Mouse (Mus musculus): ENCODE data around the gene Ece1. TPM values are rescaled to one million over a fixed set of nuclear protein-coding genes. Genes with fewer than 3 reads are reported as not detected.

The Ece1 gene
- 1.7 and 2.1 TPM in 2 replicates for polyA plus RNA-seq (2012)

DNA sequence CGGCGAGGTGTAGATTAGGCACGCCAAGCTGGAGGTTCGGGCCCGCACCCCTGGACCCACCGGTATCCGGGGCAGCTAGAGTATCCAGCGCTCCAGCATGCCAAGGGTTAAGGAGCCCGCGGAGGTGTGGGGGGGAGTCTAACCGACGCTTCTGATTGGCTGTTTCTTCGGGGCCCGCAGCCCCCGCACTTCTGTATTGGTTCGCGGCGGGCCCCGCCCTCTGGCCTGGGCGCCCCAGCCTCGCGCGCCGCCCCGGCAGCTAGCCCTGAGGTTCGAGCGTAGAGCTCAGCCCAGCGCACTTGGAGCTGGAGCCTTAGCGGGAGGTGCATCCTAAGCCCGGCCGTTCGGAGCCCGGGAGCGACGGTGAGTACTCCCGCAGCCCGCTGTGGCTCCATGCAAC lies at the start of gene Ece1:
Gene Ece1 (plus strand): TSS at position 219 of the 400 bp plus-strand sequence.
- no peak for TF ChIP-seq GATA1 (IDR thresholded peaks at IDR 0.05; ENCODE audit: low read length)

DNA sequence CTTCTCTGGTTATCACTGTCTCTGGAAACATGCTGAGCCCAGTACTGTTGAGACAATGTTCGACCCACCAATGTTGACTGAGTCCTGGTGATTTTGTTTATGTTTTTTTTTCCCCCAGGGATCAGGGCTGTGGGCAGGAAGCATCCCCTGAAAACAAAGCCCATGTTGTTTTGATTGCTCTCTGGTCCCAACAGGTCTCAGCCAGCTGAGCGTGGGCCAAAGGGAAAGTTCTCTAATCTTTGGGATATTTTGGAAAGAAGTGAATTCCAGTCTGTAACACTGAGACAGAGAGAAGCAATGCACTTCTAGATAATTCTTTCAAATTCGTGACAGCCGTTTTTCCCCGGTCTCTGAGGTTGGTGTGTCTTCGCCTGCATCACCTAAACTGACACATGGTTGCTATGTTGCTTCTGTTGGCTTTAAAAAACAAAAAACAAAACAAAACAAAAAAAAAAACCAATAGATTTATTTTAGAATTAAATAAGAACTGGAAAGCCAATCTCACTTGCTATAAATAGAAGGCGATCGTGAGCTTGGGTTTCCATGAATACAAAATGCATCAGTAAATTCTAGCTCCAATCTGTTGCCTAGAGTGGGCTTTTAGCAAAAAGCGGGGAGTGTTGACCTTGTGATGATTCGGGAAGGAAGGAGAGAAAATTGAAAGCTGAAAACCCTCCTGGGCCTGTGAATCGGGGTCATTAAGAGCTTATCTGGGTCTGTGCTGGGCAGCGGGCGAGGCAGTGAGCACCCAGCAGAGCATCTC lies 48.9 kb upstream of the Ece1 start:
- no peak for TF ChIP-seq GATA1 (IDR thresholded peaks at IDR 0.05; ENCODE audit: low read length)

DNA sequence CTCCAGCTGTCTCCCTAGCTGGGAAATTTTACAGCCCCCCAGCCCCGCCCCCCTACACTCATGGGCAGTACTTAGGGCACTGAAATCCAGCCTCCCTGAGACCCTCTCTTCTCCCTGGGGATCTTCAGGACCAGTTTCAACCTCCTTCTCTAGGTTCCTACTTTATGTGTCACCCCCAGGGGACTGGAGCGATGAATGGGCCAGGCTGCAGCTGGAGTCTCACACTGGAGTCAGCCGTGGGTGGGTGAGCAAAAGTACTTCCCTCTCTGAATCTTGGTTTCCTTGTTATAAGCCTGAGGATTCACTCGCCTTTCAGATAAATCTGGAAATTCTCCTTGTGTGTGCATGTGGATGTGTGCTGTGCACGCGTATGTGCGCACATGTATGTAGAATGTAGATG lies 47.9 kb upstream of the Ece1 start:
- no peak for TF ChIP-seq GATA1 (IDR thresholded peaks at IDR 0.05; ENCODE audit: low read length)

DNA sequence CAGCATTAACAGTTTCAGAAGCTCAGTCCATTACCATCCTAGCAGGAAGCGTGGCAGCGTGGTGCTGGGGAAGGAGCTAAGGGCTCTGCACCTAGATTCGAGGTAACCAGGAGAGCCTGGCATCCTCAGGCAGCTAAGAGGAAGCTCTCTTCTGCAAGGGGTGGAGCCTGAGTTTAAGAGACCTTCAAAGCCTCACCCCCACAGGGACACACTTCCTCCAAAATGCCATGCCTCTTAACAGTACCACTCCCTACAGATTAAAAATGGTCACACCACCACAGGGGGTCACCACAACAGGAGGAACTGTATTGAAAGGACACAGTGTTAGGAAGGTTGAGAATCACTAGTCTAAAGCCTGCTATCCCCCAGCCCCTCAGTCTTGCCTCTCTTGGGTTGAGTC lies 46.6 kb upstream of the Ece1 start:
- TF ChIP-seq GATA1 (IDR thresholded peaks at IDR 0.05; ENCODE audit: low read length): no peak

DNA sequence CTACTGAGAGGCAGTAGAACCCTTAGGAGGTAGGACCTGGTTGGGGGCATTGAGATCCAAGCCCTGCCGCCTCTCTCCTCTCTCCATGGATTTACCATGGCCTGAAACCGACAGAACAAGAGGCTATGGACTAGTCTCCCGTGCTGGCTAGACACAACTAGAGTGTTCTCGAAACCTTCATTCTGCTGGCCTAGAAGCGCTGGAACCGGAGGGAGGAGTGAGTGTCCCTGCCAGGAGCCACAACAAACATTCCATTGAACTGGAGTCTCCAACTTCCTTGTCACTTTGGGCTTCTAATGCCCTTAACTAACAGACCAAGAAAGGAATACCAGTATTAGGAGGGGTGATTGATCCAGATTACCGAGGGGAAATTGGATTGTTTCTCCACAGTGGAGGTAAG lies 45.8 kb upstream of the Ece1 start:
- TF ChIP-seq GATA1 (IDR thresholded peaks at IDR 0.05; ENCODE audit: low read length): no peak

DNA sequence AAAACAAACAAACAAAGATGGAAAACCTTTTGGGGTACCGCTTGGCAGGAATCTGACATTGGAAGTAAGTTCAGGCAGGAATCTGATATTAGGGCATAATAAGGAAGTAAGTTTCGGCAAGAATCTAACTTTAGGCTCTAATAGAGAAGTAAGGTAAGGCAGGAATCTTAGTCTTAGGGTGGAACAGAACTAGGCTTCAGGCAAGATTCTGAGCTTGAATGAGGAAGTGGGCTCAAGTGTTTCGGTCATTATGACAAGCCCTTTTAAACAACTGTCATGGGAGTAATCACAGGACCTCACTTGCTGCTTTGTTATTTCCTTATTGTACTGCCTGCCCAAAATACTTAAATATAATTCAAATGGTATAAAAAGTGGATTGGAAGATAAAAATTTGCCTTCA lies 43.7 kb upstream of the Ece1 start:
- TF ChIP-seq GATA1 (IDR thresholded peaks at IDR 0.05; ENCODE audit: low read length): no peak

DNA sequence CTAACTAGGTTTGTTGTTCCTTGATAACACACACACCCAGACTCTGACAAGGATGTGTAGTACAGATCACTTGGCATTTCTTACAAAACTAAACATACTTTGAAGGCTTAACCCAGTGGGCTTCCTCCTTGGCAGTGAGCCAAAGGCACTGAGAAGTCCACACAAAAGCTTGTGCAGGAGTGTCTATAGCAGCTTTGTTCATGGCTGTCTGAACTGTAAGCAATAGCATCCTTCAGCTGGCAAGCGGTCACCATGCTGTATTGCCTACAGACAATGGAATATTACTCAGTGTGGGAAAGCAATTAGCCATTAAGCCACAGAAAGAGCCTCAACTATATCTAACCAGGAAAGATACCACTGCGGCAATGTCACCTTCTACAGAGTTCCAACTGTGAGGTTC lies 42.5 kb upstream of the Ece1 start:
- TF ChIP-seq GATA1 (IDR thresholded peaks at IDR 0.05; ENCODE audit: low read length): no peak

DNA sequence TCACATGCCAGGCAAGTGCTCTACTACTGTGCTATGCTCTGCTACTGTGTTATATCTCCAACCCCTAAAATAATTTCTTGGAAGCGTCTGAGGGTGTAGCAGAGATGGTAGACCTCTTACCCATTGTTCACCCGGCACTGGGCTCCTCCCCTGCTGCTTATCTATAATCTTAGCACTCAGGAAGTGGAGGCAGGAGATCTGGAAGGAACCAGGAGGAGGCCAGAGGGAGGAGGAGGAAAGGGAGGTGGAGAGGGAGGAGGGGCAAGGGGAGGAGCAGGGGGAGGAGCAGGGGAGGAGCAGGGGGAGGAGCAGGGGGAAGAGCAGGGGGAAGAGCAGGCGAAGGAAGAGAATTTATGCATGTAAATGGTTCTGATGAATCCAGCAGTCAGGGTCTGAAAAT lies 41.3 kb upstream of the Ece1 start:
- no peak for TF ChIP-seq GATA1 (IDR thresholded peaks at IDR 0.05; ENCODE audit: low read length)

DNA sequence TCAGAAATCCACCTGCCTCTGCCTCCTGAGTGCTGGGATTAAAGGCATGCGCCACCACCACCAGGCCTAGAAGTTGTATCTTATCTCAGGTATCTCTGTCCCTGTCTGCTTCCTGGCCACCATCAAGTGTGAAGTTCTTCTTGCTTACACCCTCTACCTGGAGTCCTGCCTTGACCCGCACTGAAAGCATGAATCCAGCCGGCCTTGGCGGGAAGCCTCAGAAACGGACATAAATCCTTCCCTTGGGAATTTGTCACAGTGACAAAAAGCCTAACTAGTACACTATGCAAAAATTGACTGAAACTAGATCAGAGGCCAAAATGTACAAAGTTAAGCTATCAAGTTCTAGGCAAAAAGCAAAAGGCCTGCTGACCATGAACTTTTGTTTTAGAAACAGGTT lies 39.5 kb upstream of the Ece1 start:
- TF ChIP-seq GATA1 (IDR thresholded peaks at IDR 0.05; ENCODE audit: low read length): no peak

DNA sequence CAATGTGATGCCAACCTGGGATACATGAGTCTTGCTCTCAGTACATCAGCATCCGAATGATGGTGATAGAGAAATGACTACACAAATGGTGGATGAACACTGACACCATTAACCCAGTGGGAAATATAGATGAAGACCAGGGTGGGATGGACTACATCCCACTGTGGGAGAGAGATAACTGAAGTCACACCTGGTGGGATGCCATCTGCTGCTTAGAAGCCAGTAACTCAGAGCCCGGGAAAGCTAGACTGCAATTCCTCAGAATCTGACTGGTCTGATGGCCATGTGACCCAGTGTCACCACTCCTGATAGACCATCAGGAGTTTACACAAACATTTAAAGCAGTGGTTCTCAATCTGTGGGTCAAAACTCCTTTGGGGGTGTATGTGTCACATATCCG lies 38.5 kb upstream of the Ece1 start:
- TF ChIP-seq GATA1 (IDR thresholded peaks at IDR 0.05; ENCODE audit: low read length): no peak

DNA sequence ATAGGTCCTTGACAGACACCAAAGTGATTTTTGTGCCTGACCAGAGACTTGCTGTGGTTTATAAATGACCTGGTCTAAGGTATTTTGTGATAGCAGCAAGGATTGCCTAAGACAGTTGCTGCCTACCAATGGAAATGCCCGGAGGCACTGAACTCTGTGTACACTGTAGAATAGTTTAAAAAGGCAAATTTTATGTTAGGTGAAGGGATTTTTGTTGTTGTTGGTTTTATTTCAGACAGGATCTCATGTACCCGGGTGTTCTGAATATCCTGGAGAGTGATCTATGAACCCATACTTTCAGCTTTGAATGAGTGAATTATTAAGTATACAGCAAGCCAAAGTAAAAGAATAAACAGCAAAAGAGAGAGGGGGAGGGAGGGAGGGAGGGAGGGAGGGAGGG lies 37.2 kb upstream of the Ece1 start:
- TF ChIP-seq GATA1 (IDR thresholded peaks at IDR 0.05; ENCODE audit: low read length): no peak

DNA sequence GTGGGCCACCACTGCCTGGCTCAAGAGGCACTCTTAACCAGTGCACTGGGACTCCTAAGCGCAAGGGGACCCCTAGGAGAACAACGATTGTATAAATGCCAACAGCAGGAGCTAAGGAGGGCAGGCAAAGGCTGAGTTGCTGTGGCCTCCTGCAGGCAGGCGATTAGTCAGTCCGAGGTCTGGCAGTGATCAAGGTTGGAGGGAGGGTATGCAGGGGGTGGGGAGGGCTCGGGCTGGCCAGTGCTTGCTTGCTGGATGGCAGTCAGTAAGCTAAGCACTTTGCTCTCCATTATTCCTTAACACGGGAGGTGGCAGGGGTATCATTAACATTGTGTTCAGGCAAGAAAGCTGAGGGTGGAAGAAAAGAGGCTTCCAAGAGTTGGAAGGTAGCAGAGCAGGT lies 31.7 kb upstream of the Ece1 start:
- no peak for TF ChIP-seq GATA1 (IDR thresholded peaks at IDR 0.05; ENCODE audit: low read length)

DNA sequence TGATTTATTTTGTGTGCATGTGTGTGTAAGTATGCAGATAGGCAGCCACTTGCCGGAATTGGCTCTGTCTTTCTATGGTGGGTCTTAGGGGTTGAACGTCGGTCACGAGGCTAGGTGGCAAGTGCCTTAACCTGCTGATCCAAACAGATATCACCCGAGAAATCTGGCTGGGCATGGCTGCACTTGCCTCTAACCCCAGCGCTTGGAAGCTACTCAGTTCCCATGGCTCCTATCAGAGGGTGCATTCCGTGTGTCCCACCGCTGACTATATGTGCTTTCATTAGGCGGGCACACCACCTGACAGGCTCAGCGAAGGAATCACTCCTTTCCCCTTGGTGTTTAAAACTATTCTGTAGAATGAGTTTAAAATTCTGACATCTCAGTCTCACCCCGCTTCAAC lies 30.4 kb upstream of the Ece1 start:
- no peak for TF ChIP-seq GATA1 (IDR thresholded peaks at IDR 0.05; ENCODE audit: low read length)

DNA sequence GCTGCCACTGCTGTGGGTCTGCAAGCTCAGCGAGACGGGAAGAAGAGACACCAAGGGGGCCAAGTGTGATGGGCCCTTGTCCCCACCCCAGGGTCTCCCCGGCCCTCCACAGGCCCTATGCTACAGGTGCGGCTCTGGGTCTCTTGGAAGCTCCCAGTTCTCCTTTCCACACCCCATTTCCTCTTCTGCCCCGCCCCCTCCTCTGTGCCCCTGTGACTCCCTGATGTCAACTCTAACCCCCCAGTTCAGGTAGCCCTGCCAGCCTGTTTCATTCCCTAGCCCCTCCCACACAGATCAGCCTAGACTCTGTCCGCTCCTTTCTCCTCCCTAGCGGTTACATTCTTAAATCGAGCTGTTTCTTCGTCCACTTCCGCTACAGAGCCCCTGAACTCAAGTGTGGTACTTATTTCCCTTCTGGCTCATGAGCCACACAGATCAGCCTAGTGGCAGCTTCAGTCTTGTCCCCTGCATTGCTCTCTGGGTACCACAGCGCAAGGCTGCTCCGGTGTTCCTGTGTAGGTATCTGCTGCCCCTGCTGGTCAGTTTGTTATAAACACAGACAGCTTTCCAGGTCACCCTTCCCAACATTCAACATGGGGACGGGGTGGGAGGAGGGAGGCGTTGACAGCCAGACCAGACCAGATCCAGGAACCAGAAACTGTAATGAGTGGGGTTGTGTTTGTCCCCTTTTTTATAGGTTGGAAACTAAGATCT lies 26.3 kb upstream of the Ece1 start:
- TF ChIP-seq GATA1 (IDR thresholded peaks at IDR 0.05; ENCODE audit: low read length): no peak

DNA sequence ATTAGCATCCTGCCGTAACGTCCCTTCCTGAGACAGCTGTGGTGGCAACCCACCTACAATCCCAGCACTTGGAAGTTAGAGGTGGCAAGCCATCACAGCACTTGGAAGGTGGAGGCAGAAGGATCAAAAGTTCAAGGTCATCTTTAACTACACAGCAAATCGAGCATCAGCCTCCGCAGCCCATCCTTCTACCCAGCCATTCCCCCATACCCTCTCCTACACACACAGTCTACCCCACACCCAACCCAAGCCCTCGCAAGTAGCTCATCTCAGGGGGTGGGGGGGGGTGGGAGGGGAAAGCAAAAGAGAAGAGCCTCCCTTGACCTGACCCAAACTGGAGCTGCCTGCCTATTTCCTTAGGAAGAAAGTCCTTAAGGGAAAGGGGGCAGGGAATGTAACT lies 25.3 kb upstream of the Ece1 start:
- no peak for TF ChIP-seq GATA1 (IDR thresholded peaks at IDR 0.05; ENCODE audit: low read length)

DNA sequence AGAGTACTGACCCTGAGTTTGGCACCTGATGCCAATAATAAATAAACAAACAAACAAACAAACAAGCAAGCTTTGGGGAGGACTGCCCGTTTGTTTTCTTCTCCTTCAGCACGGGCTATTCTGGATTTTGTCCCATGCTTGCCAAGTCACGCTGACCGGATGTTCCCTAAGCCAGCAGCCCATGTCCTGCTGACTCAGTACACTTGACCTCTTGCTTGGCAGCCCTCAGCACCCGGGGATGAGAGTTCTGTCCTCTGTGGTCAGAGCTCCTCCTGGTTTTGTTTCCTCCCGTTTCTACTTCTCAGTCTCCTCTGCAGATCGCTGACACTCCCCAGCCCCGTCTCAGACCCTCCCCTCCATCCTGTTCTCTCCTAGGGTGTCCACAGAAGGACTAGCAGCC lies 24.2 kb upstream of the Ece1 start:
- TF ChIP-seq GATA1 (IDR thresholded peaks at IDR 0.05; ENCODE audit: low read length): no peak

DNA sequence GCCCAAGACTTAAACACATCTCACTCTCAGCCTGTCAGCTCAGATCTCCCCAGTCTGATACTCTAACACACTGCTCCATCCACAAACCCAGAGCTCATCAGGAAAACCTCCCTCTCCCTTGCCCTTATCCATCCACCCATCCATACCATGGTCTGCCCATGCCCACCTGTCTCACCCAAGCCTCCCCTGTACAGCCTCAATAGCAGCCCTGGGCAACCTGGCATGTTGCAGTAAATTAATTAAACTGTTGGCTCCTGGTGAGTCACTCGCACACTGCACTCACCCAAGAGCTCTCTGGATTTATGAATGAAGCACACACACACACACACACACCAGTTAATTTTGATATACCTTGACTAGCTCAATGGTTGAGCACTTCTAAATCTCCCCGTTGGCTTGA lies 23.2 kb upstream of the Ece1 start:
- no peak for TF ChIP-seq GATA1 (IDR thresholded peaks at IDR 0.05; ENCODE audit: low read length)

All from G1E-ER4 (cell line).